Mouse (Mus musculus) retina, adult 2 months (tissue): Measurements from ENCODE around the gene Hnrnpf.
"Not testable (repeated sequence)": the region's sequence is repeated elsewhere in the genome, so short reads cannot be mapped to it uniquely, and the experiment has no call there.

ENCODE experiments used
- DNase-seq: peaks from one replicate; pipeline ENCODE4 v3.0.0-alpha.2; 2012; ENCODE audit warnings: low read depth, low spot score

The Hnrnpf gene

GRCm38 (mm10) chr6:117900126-117901080, at the start of gene Hnrnpf:
Gene Hnrnpf (plus strand): TSS chr6:117900324.
- no peak for DNase-seq

GRCm38 (mm10) chr6:117851747-117852146, 48.4 kb upstream of the Hnrnpf start:
- no peak for DNase-seq

GRCm38 (mm10) chr6:117857990-117858389, 42.1 kb upstream of the Hnrnpf start:
- no peak for DNase-seq

GRCm38 (mm10) chr6:117861848-117862247, 38.3 kb upstream of the Hnrnpf start, which contains the start of gene Zfp239:
Gene Zfp239 (plus strand): TSS chr6:117862100.
- no peak for DNase-seq

- no peak for DNase-seq
Measured at GRCm38 (mm10) chr6:117862465-117862864, 37.7 kb upstream of the Hnrnpf start.

- DNase-seq: peak; percentile 43
Measured at GRCm38 (mm10) chr6:117862899-117863620, 37.1 kb upstream of the Hnrnpf start.

GRCm38 (mm10) chr6:117863751-117864150, 36.4 kb upstream of the Hnrnpf start:
- DNase-seq: no peak

- no peak for DNase-seq
Measured at GRCm38 (mm10) chr6:117868187-117868586, 31.9 kb upstream of the Hnrnpf start.

GRCm38 (mm10) chr6:117871034-117871433, 29.1 kb upstream of the Hnrnpf start:
- DNase-seq: no peak

GRCm38 (mm10) chr6:117873450-117873849, 26.7 kb upstream of the Hnrnpf start:
- not testable (repeated sequence) for DNase-seq

- DNase-seq: no peak
Measured at GRCm38 (mm10) chr6:117874621-117875281, 25.4 kb upstream of the Hnrnpf start.

GRCm38 (mm10) chr6:117878700-117879407, 21.3 kb upstream of the Hnrnpf start:
- DNase-seq: peak; percentile 90

- DNase-seq: peak; percentile 97
Measured at GRCm38 (mm10) chr6:117879408-117880115, 20.6 kb upstream of the Hnrnpf start.

- peak; percentile 13 for DNase-seq
Measured at GRCm38 (mm10) chr6:117880394-117880838, 19.7 kb upstream of the Hnrnpf start.

GRCm38 (mm10) chr6:117881229-117881628, 18.9 kb upstream of the Hnrnpf start:
- DNase-seq: no peak

GRCm38 (mm10) chr6:117881997-117882396, 18.1 kb upstream of the Hnrnpf start:
- no peak for DNase-seq

- DNase-seq: no peak
Measured at GRCm38 (mm10) chr6:117885943-117886342, 14.2 kb upstream of the Hnrnpf start.

GRCm38 (mm10) chr6:117888032-117888431, 12.1 kb upstream of the Hnrnpf start:
- no peak for DNase-seq

GRCm38 (mm10) chr6:117888642-117889096, 11.5 kb upstream of the Hnrnpf start:
- no peak for DNase-seq

- no peak for DNase-seq
Measured at GRCm38 (mm10) chr6:117890257-117890656, 9.9 kb upstream of the Hnrnpf start.
